Mouse (Mus musculus) heart, postnatal 0 days (tissue): Measurements from ENCODE around the gene 1110008P14Rik.

ENCODE experiments used
- CTCF ChIP-seq: IDR thresholded peaks from 2 replicates; pipeline ENCODE4 v1.5.1; 2016; ENCODE audit warnings: antibody characterized with exemption, control low read depth, low read depth
- EP300 ChIP-seq: IDR thresholded peaks from 2 replicates; pipeline ENCODE4 v1.6.1; 2016; ENCODE audit warnings: antibody characterized with exemption, low read depth

GRCm38 (mm10) chr2:32424796-32425195, 43.1 kb upstream of the 1110008P14Rik start:
- no peak for TF ChIP-seq EP300
- no peak for TF ChIP-seq CTCF
